Mouse (Mus musculus) stomach, embryonic 14.5 days (tissue): ENCODE data around the gene Zic1. TPM values are rescaled to one million over a fixed set of nuclear protein-coding genes. Genes with fewer than 3 reads are reported as not detected.

Experiments used
- ATAC-seq: fragments of 200-750 bp; cut with Nextera tagmentation; 2 replicates; pipeline ENCODE4 v1.8.0; 2017; ENCODE audit warnings: low read depth, moderate TSS enrichment; ENCODE audit not compliant: insufficient number of reproducible peaks, insufficient read depth, low FRiP score
- H3K27ac ChIP-seq: fragments of 300-500 bp; sonication (generic); 2 replicates; pipeline ENCODE4 v1.5.1; 2014; ENCODE audit warnings: mild to moderate bottlenecking, low read length, moderate library complexity, mixed read lengths
- H3K27me3 ChIP-seq: fragments of 300-500 bp; sonication (generic); 2 replicates; pipeline ENCODE4 v1.6.1; 2014; ENCODE audit warnings: low read length, control low read depth, mixed read lengths; ENCODE audit not compliant: control insufficient read depth, insufficient read depth
- H3K36me3 ChIP-seq: fragments of 300-500 bp; sonication (generic); 2 replicates; pipeline ENCODE4 v1.6.1; 2014; ENCODE audit warnings: mild to moderate bottlenecking, control low read depth, low read length, moderate library complexity, mixed read lengths; ENCODE audit not compliant: control insufficient read depth, insufficient read depth
- H3K4me1 ChIP-seq: fragments of 300-500 bp; sonication (generic); 2 replicates; pipeline ENCODE4 v1.6.1; 2014; ENCODE audit warnings: low read length, control low read depth, mixed read lengths; ENCODE audit not compliant: control insufficient read depth, insufficient read depth
- H3K4me2 ChIP-seq: fragments of 300-500 bp; sonication (generic); replicated peaks from 2 replicates; pipeline ENCODE4 v1.6.1; 2014; ENCODE audit warnings: low read depth, low read length, control low read depth
- H3K4me3 ChIP-seq: fragments of 300-500 bp; sonication (generic); 2 replicates; pipeline ENCODE4 v1.5.1; 2014; ENCODE audit warnings: low read depth, low read length, control low read depth
- H3K9ac ChIP-seq: fragments of 300-500 bp; sonication (generic); replicated peaks from 2 replicates; pipeline ENCODE4 v1.6.1; 2014; ENCODE audit warnings: low read depth, mild to moderate bottlenecking, control low read depth, low read length, moderate library complexity, mixed read lengths
- H3K9me3 ChIP-seq: fragments of 300-500 bp; sonication (generic); 2 replicates; pipeline ENCODE4 v1.6.1; 2016; ENCODE audit warnings: low read depth, low read length, control low read depth; ENCODE audit not compliant: control insufficient read depth
- WGBS: fragments of 180-500 bp; shearing (Covaris S2); extraction: QIAGEN DNeasy Blood & Tissue Kit; methylation state at CpG from one replicate; pipeline ENCODE4 v1.1.7; 2014; 5-methylcytosine and 5-hydroxymethylcytosine counted together
- polyA plus RNA-seq: library from polyadenylated mRNA; unstranded; fragments of >200 nt; fragmentation: Nextera tagmentation; extraction: Ambion mirVana; gene quantifications from 2 replicates; pipeline ENCODE4 v1.2.1, GENCODE M21; 2014

Gene Zic1
- polyA plus RNA-seq, 1 experiment from 2014 or later: not detected

- H3K9ac ChIP-seq: no peak overlapping the region
- no peak overlapping the region for H3K27ac ChIP-seq
- H3K4me3 ChIP-seq: no peak overlapping the region
- WGBS: 2% methylated on average over 18 of the region's 18 CpGs
- H3K4me1 ChIP-seq: 0 out of 2 replicates have a peak, but pooled peaks cover 4% of the 10 kb centered on the region
- H3K27me3 ChIP-seq: peaks cover 62% of the 10 kb centered on the region
- H3K4me2 ChIP-seq: no peak overlapping the region
- H3K36me3 ChIP-seq: no peaks in the 10 kb centered on the region
- no peaks in the 10 kb centered on the region for H3K9me3 ChIP-seq
- ATAC-seq: no peak
Measured at GRCm38 (mm10) chr9:91366226-91366998, 802 bp upstream of the Zic1 start.

GRCm38 (mm10) chr9:91364971-91365501 is 574 bp downstream of the Zic1 start:
- Histone ChIP-seq H3K36me3 (no peaks in the 10 kb centered on the region), H3K4me1 (0 out of 2 replicates have a peak, but pooled peaks cover 4% of the 10 kb centered on the region), H3K9me3 (no peaks in the 10 kb centered on the region), H3K27me3 (peaks cover 52% of the 10 kb centered on the region), H3K9ac (no peak overlapping the region), H3K4me2 (peak overlapping the region; percentile 14; the same call in 1 of the 2 replicates), H3K4me3 (peak overlapping the region; percentile 17), H3K27ac (no peak overlapping the region)
- ATAC-seq: peak; percentile 53; the same call in 1 of the 2 replicates
- under 1% methylated on average over 24 of the region's 42 CpGs for WGBS

GRCm38 (mm10) chr9:91364127-91364970 is 1.3 kb downstream of the Zic1 start:
- Histone ChIP-seq H3K4me2 (peak overlapping the region; percentile 14; the same call in 1 of the 2 replicates), H3K9me3 (no peaks in the 10 kb centered on the region), H3K4me1 (0 out of 2 replicates have a peak, but pooled peaks cover 4% of the 10 kb centered on the region), H3K27me3 (peaks cover 49% of the 10 kb centered on the region), H3K4me3 (peak overlapping the region; percentile 17), H3K27ac (no peak overlapping the region), H3K9ac (no peak overlapping the region), H3K36me3 (no peaks in the 10 kb centered on the region)
- 1% methylated on average over 77 of the region's 77 CpGs for WGBS
- peak; percentile 42 for ATAC-seq

GRCm38 (mm10) chr9:91363814-91364126 is 1.8 kb downstream of the Zic1 start:
- H3K27ac ChIP-seq: no peak overlapping the region
- no peak overlapping the region for H3K9ac ChIP-seq
- 2% methylated on average over 7 of the region's 7 CpGs for WGBS
- H3K36me3 ChIP-seq: no peaks in the 10 kb centered on the region
- H3K27me3 ChIP-seq: peaks cover 48% of the 10 kb centered on the region
- 0 out of 2 replicates have a peak, but pooled peaks cover 4% of the 10 kb centered on the region for H3K4me1 ChIP-seq
- no peaks in the 10 kb centered on the region for H3K9me3 ChIP-seq
- H3K4me3 ChIP-seq: no peak overlapping the region
- ATAC-seq: no peak
- H3K4me2 ChIP-seq: no peak overlapping the region

GRCm38 (mm10) chr9:91363011-91363730 is 2.4 kb downstream of the Zic1 start:
- Histone ChIP-seq H3K27ac (no peak overlapping the region), H3K4me1 (0 out of 2 replicates have a peak, but pooled peaks cover 4% of the 10 kb centered on the region), H3K4me2 (no peak overlapping the region), H3K27me3 (peaks cover 45% of the 10 kb centered on the region), H3K9ac (no peak overlapping the region), H3K4me3 (no peak overlapping the region), H3K9me3 (no peaks in the 10 kb centered on the region), H3K36me3 (no peaks in the 10 kb centered on the region)
- WGBS: 3% methylated on average over 14 of the region's 14 CpGs
- ATAC-seq: no peak

- H3K36me3 ChIP-seq: no peaks in the 10 kb centered on the region
- H3K4me3 ChIP-seq: peak within 1 kb of the TSS; percentile 21
- 1% methylated on average over 45 of the region's 45 CpGs for WGBS
- H3K27me3 ChIP-seq: peaks cover 48% of the 10 kb centered on the region
- no peak within 1 kb of the TSS for H3K9ac ChIP-seq
- H3K4me2 ChIP-seq: 0 out of 2 replicates have a peak within 1 kb of the TSS, but pooled peaks have one; percentile 20
- H3K27ac ChIP-seq: no peak within 1 kb of the TSS
- 0 out of 2 replicates have a peak, but pooled peaks cover 4% of the 10 kb centered on the region for H3K4me1 ChIP-seq
- peak; percentile 35; the same call in 1 of the 2 replicates for ATAC-seq
- no peaks in the 10 kb centered on the region for H3K9me3 ChIP-seq
Measured at GRCm38 (mm10) chr9:91361856-91362601, 3.6 kb downstream of the Zic1 start, which contains the start of gene Zic4. Gene Zic4, plus strand, starts transcription at chr9:91362413.

- Histone ChIP-seq H3K4me3 (no peak overlapping the region), H3K4me2 (no peak overlapping the region), H3K9ac (no peak overlapping the region), H3K4me1 (0 out of 2 replicates have a peak, but pooled peaks cover 4% of the 10 kb centered on the region), H3K9me3 (no peaks in the 10 kb centered on the region), H3K27ac (no peak overlapping the region), H3K27me3 (peaks cover 56% of the 10 kb centered on the region), H3K36me3 (no peaks in the 10 kb centered on the region)
- WGBS: 1% methylated on average over 35 of the region's 35 CpGs
- 0 out of 2 replicates have a peak, but pooled peaks have one; percentile 3 for ATAC-seq
Measured at GRCm38 (mm10) chr9:91361033-91361855, 4.4 kb downstream of the Zic1 start.
